Mouse (Mus musculus): Measurements from ENCODE around the gene Usp10. TPM values are rescaled to one million over a fixed set of nuclear protein-coding genes. Genes with fewer than 3 reads are reported as not detected.
A peak's percentile ranks its signal among the peaks of the same experiment; 100 is the strongest.

Usp10 gene
- polyA plus RNA-seq, 1 experiment from 2014 or later, result 99.2 TPM

DNA sequence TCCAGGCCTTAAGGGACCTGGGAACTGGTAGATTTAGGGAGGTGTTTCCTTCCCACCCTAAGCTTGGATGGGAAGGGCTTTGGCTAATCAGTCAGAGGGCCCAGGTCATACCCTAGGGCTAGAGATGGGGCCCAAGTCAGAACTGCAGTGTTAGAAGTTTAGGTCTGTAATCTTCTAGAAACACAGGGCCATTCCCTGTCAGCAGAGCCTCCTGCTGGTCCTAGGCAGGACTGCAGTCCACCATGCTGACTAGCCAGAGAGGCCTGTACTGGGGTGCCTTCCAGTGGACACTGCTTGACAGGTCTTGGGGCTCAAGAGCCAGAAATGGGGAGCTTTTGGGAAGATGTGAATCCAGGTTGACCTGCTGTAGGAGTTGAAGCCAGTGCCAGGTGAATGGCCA is 73.9 kb downstream of the Usp10 start:
- no peaks in the 10 kb centered on the region for H3K36me3 ChIP-seq (ENCODE audit: control insufficient read depth, insufficient read depth, low read length)
- no peaks in the 10 kb centered on the region for H3K4me1 ChIP-seq (ENCODE audit: control insufficient read depth, insufficient read depth, low read length)
- H3K27me3 ChIP-seq (ENCODE audit: control insufficient read depth, insufficient read depth, low read length), result no peaks in the 10 kb centered on the region
- no peaks in the 10 kb centered on the region for H3K9me3 ChIP-seq (replicated peaks; ENCODE audit: control insufficient read depth, low read length)
- no peak overlapping the region for H3K4me2 ChIP-seq
- ATAC-seq (replicated peaks; ENCODE audit: insufficient number of reproducible peaks, low FRiP score, low TSS enrichment), result no peak
- no peak overlapping the region for H3K4me3 ChIP-seq (ENCODE audit: low read depth, low read length)
- H3K27ac ChIP-seq (ENCODE audit: low read depth, low read length), result no peak overlapping the region
- no peak overlapping the region for H3K9ac ChIP-seq (ENCODE audit: low read depth, low read length)

DNA sequence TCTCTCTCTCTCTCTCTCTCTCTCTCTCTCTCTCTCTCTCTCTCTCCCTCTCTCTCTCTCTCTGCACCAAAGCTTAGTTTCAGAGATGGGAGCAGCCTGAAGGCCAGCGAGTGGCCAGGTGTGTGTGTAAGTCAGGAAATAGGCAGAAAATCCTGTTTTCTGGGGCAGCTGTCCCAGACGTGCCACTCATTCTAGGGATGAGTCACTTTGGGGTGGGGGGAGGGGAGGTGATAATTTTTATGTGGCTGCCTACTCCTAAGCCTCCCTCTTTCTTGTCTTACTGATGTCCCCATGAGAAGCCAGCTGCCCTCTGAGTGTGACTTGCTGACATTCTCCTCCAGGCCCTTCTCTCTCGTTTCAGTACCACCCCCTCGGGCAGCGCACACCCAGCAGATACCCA is 76.0 kb downstream of the Usp10 start:
- Histone ChIP-seq H3K27me3 (ENCODE audit: control insufficient read depth, insufficient read depth, low read length) (peaks cover 6% of the 10 kb centered on the region), H3K27ac (ENCODE audit: low read depth, low read length) (no peak overlapping the region), H3K4me2 (no peak overlapping the region), H3K9ac (ENCODE audit: low read depth, low read length) (no peak overlapping the region), H3K36me3 (ENCODE audit: control insufficient read depth, insufficient read depth, low read length) (no peaks in the 10 kb centered on the region), H3K4me1 (ENCODE audit: control insufficient read depth, insufficient read depth, low read length) (no peaks in the 10 kb centered on the region), H3K9me3 (replicated peaks; ENCODE audit: control insufficient read depth, low read length) (no peaks in the 10 kb centered on the region), H3K4me3 (ENCODE audit: low read depth, low read length) (no peak overlapping the region)
- no peak for ATAC-seq (replicated peaks; ENCODE audit: insufficient number of reproducible peaks, low FRiP score, low TSS enrichment)
- 58% methylated on average over 5 of the region's 5 CpGs for WGBS (ENCODE audit: insufficient replicate concordance)

DNA sequence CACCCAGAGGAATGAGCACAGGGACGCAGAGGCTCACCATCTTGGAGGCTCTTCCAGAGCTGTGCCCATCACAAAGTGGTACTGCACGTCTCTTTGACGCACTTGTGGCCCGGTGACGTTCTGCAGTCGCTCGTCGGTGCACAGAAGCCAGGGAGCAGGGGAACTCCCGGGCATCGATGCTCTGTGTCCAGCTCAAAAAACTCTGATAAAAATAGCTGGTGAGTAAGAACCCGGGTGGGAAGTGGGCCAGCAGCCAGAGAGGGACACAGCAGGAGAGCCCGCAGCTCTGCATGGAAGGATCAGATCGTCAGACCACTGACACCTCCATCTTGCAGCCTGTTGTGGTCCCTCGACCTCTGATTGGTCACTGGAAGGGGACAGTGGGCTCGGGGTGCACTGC is 77.9 kb downstream of the Usp10 start:
- Histone ChIP-seq H3K9me3 (replicated peaks; ENCODE audit: control insufficient read depth, low read length) (no peaks in the 10 kb centered on the region), H3K4me2 (0 out of 2 replicates have a peak overlapping the region, but pooled peaks have one; percentile 4), H3K9ac (ENCODE audit: low read depth, low read length) (0 out of 2 replicates have a peak overlapping the region, but pooled peaks have one; percentile 24), H3K36me3 (ENCODE audit: control insufficient read depth, insufficient read depth, low read length) (no peaks in the 10 kb centered on the region), H3K4me1 (ENCODE audit: control insufficient read depth, insufficient read depth, low read length) (no peaks in the 10 kb centered on the region), H3K27ac (ENCODE audit: low read depth, low read length) (no peak overlapping the region), H3K4me3 (ENCODE audit: low read depth, low read length) (no peak overlapping the region), H3K27me3 (ENCODE audit: control insufficient read depth, insufficient read depth, low read length) (peaks cover 25% of the 10 kb centered on the region)
- WGBS (ENCODE audit: insufficient replicate concordance), result 47% methylated on average over 15 of the region's 15 CpGs
- no peak for ATAC-seq (replicated peaks; ENCODE audit: insufficient number of reproducible peaks, low FRiP score, low TSS enrichment)

DNA sequence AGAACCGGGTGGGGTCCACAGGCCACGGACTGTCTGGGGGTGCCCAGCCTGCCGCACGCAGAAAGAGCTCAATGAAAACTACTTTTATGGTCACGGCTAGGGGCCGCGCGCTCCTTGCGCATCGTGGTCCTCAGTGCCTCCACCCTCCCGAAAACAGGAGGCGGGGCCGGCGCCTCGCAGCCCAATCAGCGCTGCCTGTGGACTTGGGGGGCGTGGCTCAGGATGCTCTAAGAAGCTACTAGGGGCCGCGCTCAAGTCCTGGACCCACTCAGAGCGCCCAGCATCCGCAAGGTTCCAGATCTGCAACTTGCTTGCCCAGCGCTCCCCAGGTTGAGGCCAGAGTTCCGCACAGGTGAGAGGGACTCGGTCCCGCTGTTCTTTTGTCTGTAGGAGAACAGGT is 82.1 kb downstream of the Usp10 start, which contains the start of gene Crispld2:
TSS of gene Crispld2 (plus strand) at position 190 of the 400 bp plus-strand sequence.
- peak within 1 kb of the TSS; percentile 27 for H3K4me3 ChIP-seq (ENCODE audit: low read depth, low read length)
- peaks cover 45% of the 10 kb centered on the region for H3K27me3 ChIP-seq (ENCODE audit: control insufficient read depth, insufficient read depth, low read length)
- H3K4me2 ChIP-seq, result peak within 1 kb of the TSS; percentile 62
- H3K36me3 ChIP-seq (ENCODE audit: control insufficient read depth, insufficient read depth, low read length), result no peaks in the 10 kb centered on the region
- H3K4me1 ChIP-seq (ENCODE audit: control insufficient read depth, insufficient read depth, low read length), result 0 out of 2 replicates have a peak, but pooled peaks cover 7% of the 10 kb centered on the region
- no peak within 1 kb of the TSS for H3K27ac ChIP-seq (ENCODE audit: low read depth, low read length)
- H3K9me3 ChIP-seq (replicated peaks; ENCODE audit: control insufficient read depth, low read length), result no peaks in the 10 kb centered on the region
- H3K9ac ChIP-seq (ENCODE audit: low read depth, low read length), result no peak within 1 kb of the TSS
- WGBS (ENCODE audit: insufficient replicate concordance), result 1% methylated on average over 25 of the region's 25 CpGs
- ATAC-seq (replicated peaks; ENCODE audit: insufficient number of reproducible peaks, low FRiP score, low TSS enrichment), result peak; percentile 66; the same call in 1 of the 2 replicates

DNA sequence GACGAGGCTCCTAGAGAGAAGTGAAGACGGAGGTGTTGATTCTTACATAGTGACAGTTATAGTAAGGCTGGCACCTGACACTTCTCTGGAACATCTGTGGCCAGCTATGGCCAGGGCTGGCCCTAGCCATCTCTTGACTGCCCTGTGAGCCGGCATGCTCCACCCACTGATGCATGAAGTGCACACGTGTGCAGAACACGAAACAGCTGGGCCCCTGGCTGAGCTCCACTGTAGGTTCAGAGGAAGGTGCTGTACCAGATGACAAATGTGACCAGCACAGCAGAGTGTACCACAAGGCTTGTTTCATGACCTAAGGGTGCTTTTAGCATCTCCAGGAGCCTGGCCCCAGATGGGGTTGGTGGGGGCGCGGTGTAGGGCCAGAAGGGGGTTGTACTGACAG is 84.0 kb downstream of the Usp10 start:
- peaks cover 45% of the 10 kb centered on the region for H3K27me3 ChIP-seq (ENCODE audit: control insufficient read depth, insufficient read depth, low read length)
- 57% methylated on average over 7 of the region's 7 CpGs for WGBS (ENCODE audit: insufficient replicate concordance)
- H3K27ac ChIP-seq (ENCODE audit: low read depth, low read length), result no peak overlapping the region
- no peak overlapping the region for H3K9ac ChIP-seq (ENCODE audit: low read depth, low read length)
- no peaks in the 10 kb centered on the region for H3K9me3 ChIP-seq (replicated peaks; ENCODE audit: control insufficient read depth, low read length)
- ATAC-seq (replicated peaks; ENCODE audit: insufficient number of reproducible peaks, low FRiP score, low TSS enrichment), result no peak
- H3K4me1 ChIP-seq (ENCODE audit: control insufficient read depth, insufficient read depth, low read length), result 0 out of 2 replicates have a peak, but pooled peaks cover 7% of the 10 kb centered on the region
- H3K36me3 ChIP-seq (ENCODE audit: control insufficient read depth, insufficient read depth, low read length), result no peaks in the 10 kb centered on the region
- no peak overlapping the region for H3K4me2 ChIP-seq
- no peak overlapping the region for H3K4me3 ChIP-seq (ENCODE audit: low read depth, low read length)

DNA sequence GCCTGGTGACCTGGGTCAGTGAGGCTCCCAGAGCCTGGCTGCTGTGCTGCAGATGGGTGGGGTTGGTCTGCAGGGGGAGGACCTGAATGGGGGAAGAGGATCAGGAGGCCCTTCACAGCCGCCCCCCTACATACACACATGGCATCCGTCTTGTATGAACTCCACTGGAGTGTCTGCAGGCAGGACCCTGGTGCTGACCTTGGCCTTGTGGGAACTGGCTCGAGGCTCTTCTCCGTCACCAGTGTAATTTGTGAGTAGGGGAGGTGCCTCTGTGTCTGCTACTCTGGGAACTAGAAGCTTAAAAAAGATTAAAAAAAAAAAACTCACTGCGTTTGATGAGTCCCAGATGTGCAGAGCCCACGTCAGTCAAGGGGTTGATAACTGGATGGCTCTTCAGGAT is 84.4 kb downstream of the Usp10 start:
- H3K27ac ChIP-seq (ENCODE audit: low read depth, low read length), result no peak overlapping the region
- H3K9me3 ChIP-seq (replicated peaks; ENCODE audit: control insufficient read depth, low read length), result no peaks in the 10 kb centered on the region
- no peaks in the 10 kb centered on the region for H3K36me3 ChIP-seq (ENCODE audit: control insufficient read depth, insufficient read depth, low read length)
- 0 out of 2 replicates have a peak, but pooled peaks cover 7% of the 10 kb centered on the region for H3K4me1 ChIP-seq (ENCODE audit: control insufficient read depth, insufficient read depth, low read length)
- ATAC-seq (replicated peaks; ENCODE audit: insufficient number of reproducible peaks, low FRiP score, low TSS enrichment), result no peak
- 39% methylated on average over 6 of the region's 6 CpGs for WGBS (ENCODE audit: insufficient replicate concordance)
- no peak overlapping the region for H3K4me2 ChIP-seq
- no peak overlapping the region for H3K9ac ChIP-seq (ENCODE audit: low read depth, low read length)
- no peak overlapping the region for H3K4me3 ChIP-seq (ENCODE audit: low read depth, low read length)
- peaks cover 45% of the 10 kb centered on the region for H3K27me3 ChIP-seq (ENCODE audit: control insufficient read depth, insufficient read depth, low read length)

DNA sequence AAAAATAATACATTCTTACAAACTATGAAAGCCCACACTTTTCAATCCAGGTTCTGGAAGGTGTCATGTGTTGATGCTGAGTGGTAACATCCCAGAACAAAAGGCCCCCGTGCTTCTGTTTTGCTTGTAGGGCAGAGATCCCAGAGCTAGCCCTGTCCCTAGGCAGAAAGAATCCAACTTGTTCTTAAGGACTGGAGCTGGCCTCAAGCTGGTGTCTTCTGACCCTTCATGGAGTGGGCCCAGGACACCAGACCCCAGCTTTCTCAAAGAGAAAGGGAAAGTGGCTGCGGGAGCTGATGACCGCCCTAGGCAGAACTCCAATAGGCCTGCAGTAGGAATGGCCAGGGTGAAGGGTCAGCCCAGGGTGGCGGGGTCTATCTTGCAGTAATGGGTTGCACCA is 87.1 kb downstream of the Usp10 start:
- 81% methylated on average over 4 of the region's 4 CpGs for WGBS (ENCODE audit: insufficient replicate concordance)
- peaks cover 28% of the 10 kb centered on the region for H3K27me3 ChIP-seq (ENCODE audit: control insufficient read depth, insufficient read depth, low read length)
- no peak overlapping the region for H3K4me3 ChIP-seq (ENCODE audit: low read depth, low read length)
- H3K4me2 ChIP-seq, result no peak overlapping the region
- no peak overlapping the region for H3K9ac ChIP-seq (ENCODE audit: low read depth, low read length)
- H3K9me3 ChIP-seq (replicated peaks; ENCODE audit: control insufficient read depth, low read length), result no peaks in the 10 kb centered on the region
- peaks cover 7% of the 10 kb centered on the region; the same call in 1 of the 2 replicates for H3K4me1 ChIP-seq (ENCODE audit: control insufficient read depth, insufficient read depth, low read length)
- no peaks in the 10 kb centered on the region for H3K36me3 ChIP-seq (ENCODE audit: control insufficient read depth, insufficient read depth, low read length)
- no peak for ATAC-seq (replicated peaks; ENCODE audit: insufficient number of reproducible peaks, low FRiP score, low TSS enrichment)
- no peak overlapping the region for H3K27ac ChIP-seq (ENCODE audit: low read depth, low read length)

DNA sequence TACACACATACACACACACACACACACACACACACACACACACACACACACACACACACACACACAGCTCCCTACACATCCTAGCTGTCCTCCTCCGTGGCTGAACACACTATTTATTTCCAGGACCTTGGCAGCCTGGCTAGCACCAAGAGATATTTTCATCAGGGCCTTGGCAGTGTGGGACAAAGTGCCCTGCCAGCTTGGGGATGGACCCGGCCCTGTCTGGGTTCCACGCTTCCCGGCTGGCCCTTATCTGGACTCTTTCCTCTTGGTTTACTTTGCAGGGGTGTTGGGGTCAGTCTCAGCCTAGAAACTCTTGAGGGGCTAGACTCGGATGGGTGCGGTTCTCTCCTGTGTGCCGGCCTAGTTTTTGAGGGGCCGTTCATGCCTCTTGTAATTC is 90.3 kb downstream of the Usp10 start:
- Histone ChIP-seq H3K9me3 (replicated peaks; ENCODE audit: control insufficient read depth, low read length) (no peaks in the 10 kb centered on the region), H3K36me3 (ENCODE audit: control insufficient read depth, insufficient read depth, low read length) (no peaks in the 10 kb centered on the region), H3K27me3 (ENCODE audit: control insufficient read depth, insufficient read depth, low read length) (peaks cover 11% of the 10 kb centered on the region), H3K4me2 (no peak overlapping the region), H3K4me1 (ENCODE audit: control insufficient read depth, insufficient read depth, low read length) (peaks cover 13% of the 10 kb centered on the region; the same call in 1 of the 2 replicates), H3K9ac (ENCODE audit: low read depth, low read length) (0 out of 2 replicates have a peak overlapping the region, but pooled peaks have one; percentile 22), H3K4me3 (ENCODE audit: low read depth, low read length) (no peak overlapping the region), H3K27ac (ENCODE audit: low read depth, low read length) (no peak overlapping the region)
- ATAC-seq (replicated peaks; ENCODE audit: insufficient number of reproducible peaks, low FRiP score, low TSS enrichment), result no peak
- WGBS (ENCODE audit: insufficient replicate concordance), result 50% methylated on average over 8 of the region's 8 CpGs

DNA sequence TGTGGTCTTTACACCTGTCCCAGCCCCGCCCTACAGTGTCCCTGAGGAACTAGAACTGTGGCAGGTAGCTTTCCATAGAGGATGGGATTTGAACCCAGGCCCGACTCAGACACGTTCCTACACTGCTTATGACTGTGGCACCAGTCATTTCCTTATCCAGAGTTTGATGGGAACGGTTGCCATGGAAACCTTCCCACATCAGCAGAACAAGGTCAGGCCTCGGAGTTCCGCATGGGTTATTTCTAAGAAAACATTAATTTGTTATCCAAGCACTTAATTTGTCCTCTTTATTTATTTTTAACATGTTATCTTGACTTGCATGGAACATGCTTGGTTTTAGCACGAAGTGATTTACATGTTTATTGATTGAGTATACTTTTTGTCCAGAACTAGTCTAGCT is 91.6 kb downstream of the Usp10 start:
- no peak overlapping the region for H3K4me3 ChIP-seq (ENCODE audit: low read depth, low read length)
- no peak for ATAC-seq (replicated peaks; ENCODE audit: insufficient number of reproducible peaks, low FRiP score, low TSS enrichment)
- no peak overlapping the region for H3K9ac ChIP-seq (ENCODE audit: low read depth, low read length)

More for the DNA sequence above, 91.6 kb downstream of the Usp10 start:
- Histone ChIP-seq H3K36me3 (ENCODE audit: control insufficient read depth, insufficient read depth, low read length) (no peaks in the 10 kb centered on the region), H3K27me3 (ENCODE audit: control insufficient read depth, insufficient read depth, low read length) (peaks cover 4% of the 10 kb centered on the region; the same call in 1 of the 2 replicates), H3K27ac (ENCODE audit: low read depth, low read length) (no peak overlapping the region), H3K9me3 (replicated peaks; ENCODE audit: control insufficient read depth, low read length) (no peaks in the 10 kb centered on the region), H3K4me2 (no peak overlapping the region), H3K4me1 (ENCODE audit: control insufficient read depth, insufficient read depth, low read length) (peaks cover 13% of the 10 kb centered on the region; the same call in 1 of the 2 replicates)
- WGBS (ENCODE audit: insufficient replicate concordance), result 72% methylated on average over 7 of the region's 7 CpGs

Measured in heart, embryonic 11.5 days (tissue).